15 mouse cellular contexts compared by ENCODE assay signal in the genomic region with DNA sequence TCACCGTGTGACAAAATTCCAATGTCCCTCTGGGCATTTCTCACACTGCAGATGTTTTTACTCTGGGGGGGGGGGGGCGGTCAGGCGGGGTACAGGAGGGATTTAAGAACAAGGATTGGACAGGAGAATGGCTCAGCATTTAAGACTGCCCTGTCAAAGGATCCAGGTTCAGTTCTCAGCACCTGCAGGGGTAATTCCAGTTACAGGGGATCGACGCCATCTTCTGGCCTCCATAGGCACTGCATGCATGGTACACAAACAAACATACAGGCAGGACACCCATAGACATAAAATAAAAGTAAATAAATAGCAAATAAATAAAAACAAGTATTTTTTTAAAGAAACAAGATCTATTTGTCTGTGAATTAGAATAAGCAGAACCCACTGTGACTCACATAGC.
DNase-seq lines count a peak whose midpoint lies in the region; ATAC-seq and TF ChIP-seq lines count a peak whose summit lies in the region.
"Had no signal": no experiment of that assay in that cellular context is flagged by ENCODE, and none has a peak within 500 bp of the region (broad histone marks: within the 10 kb centered on the region; RNA-seq: fewer than 3 reads in every experiment).

No protein-coding gene starts in this region.

- H3K4me2 ChIP-seq in hindbrain, postnatal 0 days (ENCODE audit: low read depth, low read length) = no peak overlapping the region
- no peak overlapping the region for H3K4me2 ChIP-seq in hindbrain, embryonic 14.5 days (replicated peaks)
- no peak overlapping the region for H3K4me2 ChIP-seq in lung, embryonic 14.5 days
- H3K4me2 ChIP-seq: forebrain, embryonic 15.5 days; kidney, embryonic 15.5 days; neural tube, embryonic 13.5 days had no signal

- H3K9ac ChIP-seq in hindbrain, postnatal 0 days (replicated peaks; ENCODE audit: low read length) = no peak overlapping the region
- H3K9ac ChIP-seq in hindbrain, embryonic 14.5 days = no peak overlapping the region
- no peak overlapping the region for H3K9ac ChIP-seq in lung, embryonic 14.5 days
- H3K9ac ChIP-seq: forebrain, embryonic 15.5 days; kidney, embryonic 15.5 days; neural tube, embryonic 13.5 days had no signal

- H3K36me3 ChIP-seq in hindbrain, postnatal 0 days (ENCODE audit: insufficient read depth, low read length) = no peaks in the 10 kb centered on the region
- no peaks in the 10 kb centered on the region for H3K36me3 ChIP-seq in hindbrain, embryonic 14.5 days (replicated peaks; ENCODE audit: control insufficient read depth, insufficient read depth)
- H3K36me3 ChIP-seq in lung, embryonic 14.5 days (ENCODE audit: insufficient read depth) = no peaks in the 10 kb centered on the region
- H3K36me3 ChIP-seq: forebrain, embryonic 15.5 days; kidney, embryonic 15.5 days; neural tube, embryonic 13.5 days had no signal

- H3K4me1 ChIP-seq in hindbrain, postnatal 0 days (ENCODE audit: insufficient read depth, low read length) = no peaks in the 10 kb centered on the region
- H3K4me1 ChIP-seq in hindbrain, embryonic 14.5 days (replicated peaks; ENCODE audit: control insufficient read depth, insufficient read depth, low read length) = no peaks in the 10 kb centered on the region
- H3K4me1 ChIP-seq in lung, embryonic 14.5 days (ENCODE audit: insufficient read depth) = no peaks in the 10 kb centered on the region
- H3K4me1 ChIP-seq: forebrain, embryonic 15.5 days; neural tube, embryonic 13.5 days had no signal

- H3K9me3 ChIP-seq in hindbrain, postnatal 0 days (ENCODE audit: low read length) = no peaks in the 10 kb centered on the region
- H3K9me3 ChIP-seq in hindbrain, embryonic 14.5 days (ENCODE audit: control insufficient read depth, low read length) = no peaks in the 10 kb centered on the region
- no peaks in the 10 kb centered on the region for H3K9me3 ChIP-seq in lung, embryonic 14.5 days (ENCODE audit: low read depth, low read length)
- H3K9me3 ChIP-seq: forebrain, embryonic 15.5 days; kidney, embryonic 15.5 days; neural tube, embryonic 13.5 days had no signal

- no peaks in the 10 kb centered on the region for H3K27me3 ChIP-seq in hindbrain, postnatal 0 days (ENCODE audit: insufficient read depth, low read length)
- H3K27me3 ChIP-seq in hindbrain, embryonic 14.5 days (ENCODE audit: control insufficient read depth, insufficient read depth, low read length) = no peaks in the 10 kb centered on the region
- H3K27me3 ChIP-seq in lung, embryonic 14.5 days (ENCODE audit: insufficient read depth, low read length) = no peaks in the 10 kb centered on the region
- H3K27me3 ChIP-seq: forebrain, embryonic 15.5 days; kidney, embryonic 15.5 days; neural tube, embryonic 13.5 days had no signal

- DNase-seq in hindbrain, postnatal 0 days (ENCODE audit: low spot score) = no peak
- DNase-seq in hindbrain, embryonic 14.5 days (ENCODE audit: low spot score) = no peak
- no peak for DNase-seq in lung, embryonic 14.5 days
- DNase-seq in lung, postnatal 14 days = no peak
- peak; percentile 34 for DNase-seq in ES-CJ7 (ENCODE audit: low read depth, low spot score)
- DNase-seq in layer of hippocampus, postnatal 14 days (ENCODE audit: low spot score in 2 of 2) = no peak
- DNase-seq: cerebellum, postnatal 10 days; heart, postnatal 4 days; left cerebral cortex, postnatal 4 days; retina, postnatal 1 day had no signal

- no peak overlapping the region for H3K27ac ChIP-seq in hindbrain, postnatal 0 days
- H3K27ac ChIP-seq in hindbrain, embryonic 14.5 days = no peak overlapping the region
- H3K27ac ChIP-seq in lung, embryonic 14.5 days (ENCODE audit: low read depth) = no peak overlapping the region
- H3K27ac ChIP-seq: forebrain, embryonic 15.5 days; kidney, embryonic 15.5 days; neural tube, embryonic 13.5 days had no signal

- no peak for ATAC-seq in hindbrain, postnatal 0 days
- no peak for ATAC-seq in hindbrain, embryonic 14.5 days (ENCODE audit: low FRiP score)
- no peak for ATAC-seq in lung, embryonic 14.5 days (ENCODE audit: insufficient read depth)
- ATAC-seq in megakaryocyte progenitor cell, adult 5-6 weeks (replicated peaks; ENCODE audit: poor library complexity) = peak; percentile 55; the same call in 1 of the 2 replicates
- ATAC-seq: forebrain, embryonic 15.5 days had no signal

- 88% methylated on average over 5 of the region's 5 CpGs for WGBS in hindbrain, postnatal 0 days
- WGBS in hindbrain, embryonic 14.5 days = 90% methylated on average over 5 of the region's 5 CpGs
- 79% methylated on average over 5 of the region's 5 CpGs for WGBS in lung, embryonic 14.5 days

- no peak overlapping the region for H3K4me3 ChIP-seq in hindbrain, postnatal 0 days (ENCODE audit: low read length)
- H3K4me3 ChIP-seq in hindbrain, embryonic 14.5 days (replicated peaks; ENCODE audit: low read length) = no peak overlapping the region
- H3K4me3 ChIP-seq in lung, embryonic 14.5 days (ENCODE audit: low read depth, low read length) = no peak overlapping the region
- H3K4me3 ChIP-seq: forebrain, embryonic 15.5 days; kidney, embryonic 15.5 days; megakaryocyte, embryonic 14.5 days; neural tube, embryonic 13.5 days had no signal

- peak; percentile 29; the same call in 1 of the 2 replicates for TF ChIP-seq CTCF in hindbrain, postnatal 0 days (IDR thresholded peaks at IDR 0.05; ENCODE audit: low read depth)
- TF ChIP-seq CTCF in lung, embryonic 14.5 days (IDR thresholded peaks at IDR 0.05; ENCODE audit: low read depth) = peak; percentile 36
